Mouse (Mus musculus) adrenal gland, postnatal 14 days (tissue): ENCODE results near the gene Chrm2. TPM values are rescaled to one million over a fixed set of nuclear protein-coding genes. Genes with fewer than 3 reads are reported as not detected.

ENCODE experiments used
- DNase-seq: peaks from one replicate; pipeline ENCODE4 v3.0.0; 2021; ENCODE audit warnings: mixed read lengths
- microRNA-seq, 2 experiments: library from miRNA; unstranded; fragments of <30 nt; microRNA quantifications; one replicate each; pipeline ENCODE4 v1.2.0; 2021
- total RNA-seq: library from RNA; stranded (reverse); gene quantifications from 2 replicates; pipeline ENCODE4 v1.2.3, GENCODE M21; 2021

The Chrm2 gene
- total RNA-seq, 1 experiment from 2014 or later: 0.15 TPM

- no peak for DNase-seq
Observed at GRCm38 (mm10) chr6:36516508-36516907, 128.6 kb downstream of the Chrm2 start.

- DNase-seq: no peak
Observed at GRCm38 (mm10) chr6:36517242-36517641, 129.4 kb downstream of the Chrm2 start.

DNA sequence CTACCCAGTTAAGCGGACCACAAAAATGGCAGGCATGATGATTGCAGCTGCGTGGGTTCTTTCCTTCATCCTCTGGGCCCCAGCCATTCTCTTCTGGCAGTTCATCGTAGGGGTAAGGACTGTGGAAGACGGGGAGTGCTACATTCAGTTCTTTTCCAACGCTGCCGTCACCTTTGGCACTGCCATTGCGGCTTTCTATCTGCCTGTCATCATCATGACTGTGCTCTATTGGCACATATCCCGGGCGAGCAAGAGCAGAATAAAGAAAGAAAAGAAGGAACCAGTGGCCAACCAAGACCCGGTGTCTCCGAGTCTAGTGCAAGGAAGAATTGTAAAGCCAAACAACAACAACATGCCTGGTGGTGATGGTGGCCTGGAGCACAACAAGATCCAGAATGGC lies 135.7 kb downstream of the Chrm2 start:
- no peak for DNase-seq

- DNase-seq: no peak
Observed at GRCm38 (mm10) chr6:36528509-36528908, 140.6 kb downstream of the Chrm2 start.

DNA sequence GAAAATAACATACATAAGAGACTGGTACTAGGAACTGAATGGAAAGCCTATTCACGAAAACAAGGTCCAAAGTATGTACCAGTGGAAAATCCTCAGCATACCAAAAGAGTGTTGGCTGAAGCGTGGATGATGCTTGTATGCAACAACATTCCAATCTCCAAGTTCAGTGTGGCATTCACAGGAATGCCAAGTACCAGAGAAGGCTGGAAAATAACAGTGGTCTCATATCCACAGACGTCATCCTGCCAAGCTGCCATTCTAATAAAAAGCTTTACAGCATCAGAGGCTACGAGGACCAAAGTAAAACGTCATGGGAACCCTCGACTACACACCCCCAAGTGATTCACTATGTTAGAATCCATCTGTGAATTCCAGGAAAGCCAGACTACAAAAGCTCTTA lies 153.4 kb downstream of the Chrm2 start:
- DNase-seq: no peak

DNA sequence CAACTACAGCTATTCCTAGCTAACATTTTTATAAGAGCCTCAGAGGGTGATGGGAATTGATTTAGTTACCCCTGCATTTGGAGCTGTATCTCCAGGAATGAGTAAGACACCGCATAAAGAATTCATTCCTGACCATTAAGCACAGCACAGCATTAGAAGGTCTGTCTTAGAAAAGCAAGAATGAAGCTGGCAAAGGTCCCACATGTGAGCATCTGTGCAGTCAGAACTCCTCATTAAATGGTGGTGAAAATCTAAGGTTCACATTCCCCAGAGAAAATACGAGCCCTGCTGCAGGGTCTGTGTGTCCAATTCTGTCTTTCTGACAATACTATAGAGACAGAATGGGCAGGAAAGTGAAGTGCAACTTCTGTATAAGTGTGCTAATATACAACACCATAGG lies 179.0 kb downstream of the Chrm2 start:
- DNase-seq: no peak

Small RNA genes lying within 50 kb of the gene (microRNA-seq; reads per million reads assigned to microRNA genes)
- 5.1 to 16.4 reads per million in 2 experiments for gene Mir490
